Mouse (Mus musculus) small intestine, adult 2 months (tissue): ENCODE results near the gene Gm28308.

Experiments used
- CTCF ChIP-seq: fragments of 200-500 bp; IDR thresholded peaks from 2 replicates; pipeline ENCODE4 v1.5.1; 2012; ENCODE audit warnings: low read depth, mild to moderate bottlenecking, control low read depth, inconsistent platforms, low read length, moderate library complexity, mixed read lengths; ENCODE audit not compliant: insufficient replicate concordance, insufficient read length; ENCODE audit errors: extremely low read depth
- POLR2A ChIP-seq: fragments of 200-500 bp; IDR thresholded peaks from 2 replicates; pipeline ENCODE4 v1.6.1; 2012; ENCODE audit warnings: low read depth, mild to moderate bottlenecking, control low read depth, inconsistent platforms, low read length, moderate library complexity

- TF ChIP-seq CTCF: no peak
- TF ChIP-seq POLR2A: no peak
Observed at GRCm38 (mm10) chr6:52230516-52231165, 17.5 kb upstream of the Gm28308 start, which contains the start of gene Hoxa9.
